Mouse (Mus musculus) brain, embryonic 14.5 days (tissue): Measurements from ENCODE around the gene C2cd4a. TPM values are rescaled to one million over a fixed set of nuclear protein-coding genes. Genes with fewer than 3 reads are reported as not detected.

Experiments used
- DNase-seq: peaks from one replicate; pipeline ENCODE4 v3.0.0-alpha.2; 2011; ENCODE audit warnings: low read depth
- CTCF ChIP-seq: fragments of 200-500 bp; IDR thresholded peaks from 2 replicates; pipeline ENCODE4 v1.5.1; 2012; ENCODE audit warnings: inconsistent platforms, mild to moderate bottlenecking, moderate library complexity, borderline replicate concordance; ENCODE audit not compliant: insufficient read depth, insufficient read length; ENCODE audit errors: extremely low read depth
- POLR2A ChIP-seq: fragments of 200-500 bp; IDR thresholded peaks from 2 replicates; pipeline ENCODE4 v1.6.1; 2012; ENCODE audit warnings: mild to moderate bottlenecking, inconsistent platforms, borderline replicate concordance; ENCODE audit not compliant: poor library complexity, insufficient read depth, insufficient read length, severe bottlenecking; ENCODE audit errors: extremely low read depth
- polyA plus RNA-seq: library from polyadenylated mRNA; depleted of rRNA; stranded (reverse); fragments of >200 nt; gene quantifications from 2 replicates; pipeline ENCODE4 v1.2.3, GENCODE M21; 2012; rRNA removed

Gene C2cd4a
- polyA plus RNA-seq, 1 experiment, result 0.52 TPM

- TF ChIP-seq CTCF (no peak), POLR2A (no peak)
- DNase-seq, result no peak
Measured at GRCm38 (mm10) chr9:67807000-67807399, 25.1 kb downstream of the C2cd4a start.

- TF ChIP-seq POLR2A (no peak), CTCF (peak; percentile 61; the same call in 1 of the 2 replicates)
- peak; percentile 79 for DNase-seq
Measured at GRCm38 (mm10) chr9:67802241-67802640, 29.9 kb downstream of the C2cd4a start.

GRCm38 (mm10) chr9:67799078-67799819 is 32.9 kb downstream of the C2cd4a start:
- TF ChIP-seq CTCF, result no peak
- no peak for TF ChIP-seq POLR2A
- no peak for DNase-seq

- DNase-seq, result peak; percentile 93
- TF ChIP-seq POLR2A (no peak), CTCF (no peak)
Measured at GRCm38 (mm10) chr9:67795205-67795675, 36.9 kb downstream of the C2cd4a start.

- TF ChIP-seq CTCF, result no peak
- TF ChIP-seq POLR2A, result no peak
- peak; percentile 29 for DNase-seq
Measured at GRCm38 (mm10) chr9:67794668-67795067, 37.5 kb downstream of the C2cd4a start.

GRCm38 (mm10) chr9:67794216-67794615 is 37.9 kb downstream of the C2cd4a start:
- DNase-seq, result peak; percentile 51
- TF ChIP-seq CTCF (no peak), POLR2A (no peak)

GRCm38 (mm10) chr9:67793501-67793900 is 38.6 kb downstream of the C2cd4a start:
- TF ChIP-seq CTCF (no peak), POLR2A (no peak)
- DNase-seq, result no peak

GRCm38 (mm10) chr9:67792405-67792804 is 39.7 kb downstream of the C2cd4a start:
- TF ChIP-seq CTCF (no peak), POLR2A (no peak)
- no peak for DNase-seq

GRCm38 (mm10) chr9:67787671-67788070 is 44.5 kb downstream of the C2cd4a start:
- TF ChIP-seq POLR2A (no peak), CTCF (no peak)
- DNase-seq, result no peak

- TF ChIP-seq POLR2A (no peak), CTCF (no peak)
Measured at GRCm38 (mm10) chr9:67786311-67786710, 45.8 kb downstream of the C2cd4a start.

GRCm38 (mm10) chr9:67783925-67784324 is 48.2 kb downstream of the C2cd4a start:
- DNase-seq, result no peak
- TF ChIP-seq CTCF (peak; percentile 44; the same call in 1 of the 2 replicates), POLR2A (no peak)

More at GRCm38 (mm10) chr9:67786311-67786710, 45.8 kb downstream of the C2cd4a start:
- no peak for DNase-seq

GRCm38 (mm10) chr9:67783464-67783863 is 48.7 kb downstream of the C2cd4a start:
- DNase-seq, result no peak
- no peak for TF ChIP-seq POLR2A
- TF ChIP-seq CTCF, result no peak

- TF ChIP-seq CTCF (no peak), POLR2A (no peak)
- DNase-seq, result no peak
Measured at GRCm38 (mm10) chr9:67782786-67783185, 49.3 kb downstream of the C2cd4a start.

Other genes with a start within 250 kb of the C2cd4a start
- 0.53 and 1.2 TPM in 2 replicates for gene C2cd4b, start 72.9 kb downstream of the C2cd4a start, polyA plus RNA-seq
- 19.2 and 20.7 TPM in 2 replicates for gene Vps13c, start 8.1 kb upstream of the C2cd4a start, polyA plus RNA-seq